Mouse (Mus musculus) adrenal gland, adult 18-20 months (tissue): ENCODE data around the gene Gm20897. TPM values are rescaled to one million over a fixed set of nuclear protein-coding genes. Genes with fewer than 3 reads are reported as not detected.
"Not testable (repeated sequence)": the region's sequence is repeated elsewhere in the genome, so short reads cannot be mapped to it uniquely, and the experiment has no call there.

Experiments used
- DNase-seq, 2 experiments: peaks; one replicate each; pipeline ENCODE4 v3.0.0; 2021 to 2022; ENCODE audit warnings: low spot score in 2 of 2
- long read RNA-seq, 2 experiments: library from polyadenylated mRNA; stranded (forward); transcript quantifications; one replicate each; pipeline ENCODE4 v2.0.0; 2021
- total RNA-seq, 2 experiments: library from RNA; stranded (reverse); gene quantifications; 1 replicate in 1 of 2; 2 replicates in 1 of 2; pipeline ENCODE4 v1.2.3; 2021

Gene Gm20897
- not detected for total RNA-seq
- long read RNA-seq, experiment 1: 0 reads
- long read RNA-seq, experiment 2: 0 reads

GRCm38 (mm10) chrY:38502138-38502537 lies at the start of gene Gm20897:
Gene Gm20897, minus strand, starts transcription at chrY:38502238.
- not testable (repeated sequence) for DNase-seq

Other genes with a start within 250 kb of the Gm20897 start
- gene Gm21732, start 73.5 kb upstream of the Gm20897 start, total RNA-seq: not detected